Mouse (Mus musculus) embryo, embryonic 11.5 days (tissue): ENCODE results near the gene Dolk.

Experiments used
- DNase-seq: peaks from one replicate; pipeline ENCODE4 v3.0.0-alpha.2; 2012; ENCODE audit warnings: low read depth, low spot score

Dolk gene

DNA sequence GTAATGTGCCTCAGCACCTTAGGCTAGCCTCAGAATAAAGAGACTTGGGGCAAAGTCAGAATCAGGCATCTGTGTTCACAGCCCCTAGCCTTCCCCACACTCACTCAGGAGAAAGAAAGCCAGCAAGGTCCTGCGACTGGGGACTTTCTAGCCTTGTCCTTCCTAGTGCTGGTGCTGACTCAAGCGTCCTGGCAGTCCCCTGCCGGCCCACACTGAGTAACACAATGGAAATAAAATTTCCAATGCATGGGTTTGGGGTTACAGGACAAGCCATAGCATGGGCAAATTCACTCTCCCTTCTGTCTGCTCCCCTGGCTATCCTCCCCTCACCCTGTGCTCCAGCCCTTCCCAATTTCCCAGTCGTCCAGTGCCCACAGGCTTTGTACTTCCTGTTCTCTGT lies 17.8 kb downstream of the Dolk start:
- DNase-seq = no peak

DNA sequence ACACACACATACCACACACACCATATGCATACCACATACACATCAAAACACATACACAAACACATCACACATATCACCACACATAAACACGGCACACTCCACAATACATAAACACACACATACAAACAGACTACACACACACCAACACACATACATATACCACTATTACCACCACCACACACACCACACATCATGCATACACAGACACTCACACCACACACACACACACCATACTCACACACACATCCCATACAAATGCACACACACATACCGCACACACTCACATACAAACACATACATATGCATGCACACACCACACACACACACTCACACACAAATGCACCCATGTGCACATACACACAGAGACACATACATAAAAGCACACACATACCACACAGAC lies 18.7 kb downstream of the Dolk start:
- no peak for DNase-seq

DNA sequence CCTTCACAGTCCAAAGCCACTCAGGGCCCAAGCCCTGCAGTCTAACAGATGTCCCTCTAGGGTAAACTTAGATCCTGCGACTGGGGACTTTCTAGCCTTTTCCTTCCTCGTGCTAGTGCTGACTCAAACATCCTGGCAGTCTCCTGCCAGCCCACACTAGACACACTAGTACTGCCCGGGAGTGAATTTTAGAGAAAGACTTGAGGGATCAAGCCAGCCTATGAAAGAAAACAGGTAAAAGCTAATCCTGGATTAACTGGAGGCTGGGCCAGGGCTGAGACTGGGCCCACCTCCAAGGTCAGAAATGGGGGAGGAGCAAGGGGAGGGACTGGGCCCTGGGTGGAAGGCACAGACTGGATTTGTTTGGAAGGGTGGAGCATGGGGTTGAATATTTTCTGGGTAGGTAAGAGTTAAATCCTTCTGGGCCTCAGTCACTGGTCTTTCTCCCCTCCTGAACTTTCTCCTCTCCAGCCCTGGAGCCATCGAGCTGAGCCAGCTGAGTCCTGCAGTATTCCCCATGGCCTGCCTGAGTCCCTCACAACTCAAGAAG lies 19.7 kb downstream of the Dolk start:
- DNase-seq = no peak

DNA sequence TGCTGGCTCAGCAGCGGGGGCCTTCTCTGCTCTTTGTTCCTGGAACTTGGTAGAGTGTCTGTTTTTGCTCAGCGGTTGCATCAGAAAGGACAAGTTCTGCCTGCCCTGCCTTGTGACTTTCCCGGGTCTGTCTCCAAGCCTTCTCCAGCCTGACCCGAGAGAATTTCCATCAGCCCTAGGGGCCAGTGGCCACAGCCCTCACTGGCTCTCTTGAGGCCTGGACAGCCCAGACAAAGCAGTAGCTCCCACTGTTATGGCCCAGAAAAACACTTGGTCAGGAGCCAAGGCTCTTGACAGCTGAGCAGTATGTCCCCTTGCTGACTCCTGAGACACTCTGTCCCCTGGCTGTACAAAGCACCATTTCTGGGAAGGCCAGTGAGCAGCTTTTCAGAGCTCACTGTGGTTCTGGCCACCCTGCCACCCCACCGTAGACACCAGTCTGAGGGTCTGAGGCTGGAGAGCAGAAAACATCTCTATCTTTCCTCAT lies 20.3 kb downstream of the Dolk start, which contains the start of gene Phyhd1:
Gene Phyhd1 (plus strand): TSS at position 437 of the 487 bp plus-strand sequence.
- no peak for DNase-seq

DNA sequence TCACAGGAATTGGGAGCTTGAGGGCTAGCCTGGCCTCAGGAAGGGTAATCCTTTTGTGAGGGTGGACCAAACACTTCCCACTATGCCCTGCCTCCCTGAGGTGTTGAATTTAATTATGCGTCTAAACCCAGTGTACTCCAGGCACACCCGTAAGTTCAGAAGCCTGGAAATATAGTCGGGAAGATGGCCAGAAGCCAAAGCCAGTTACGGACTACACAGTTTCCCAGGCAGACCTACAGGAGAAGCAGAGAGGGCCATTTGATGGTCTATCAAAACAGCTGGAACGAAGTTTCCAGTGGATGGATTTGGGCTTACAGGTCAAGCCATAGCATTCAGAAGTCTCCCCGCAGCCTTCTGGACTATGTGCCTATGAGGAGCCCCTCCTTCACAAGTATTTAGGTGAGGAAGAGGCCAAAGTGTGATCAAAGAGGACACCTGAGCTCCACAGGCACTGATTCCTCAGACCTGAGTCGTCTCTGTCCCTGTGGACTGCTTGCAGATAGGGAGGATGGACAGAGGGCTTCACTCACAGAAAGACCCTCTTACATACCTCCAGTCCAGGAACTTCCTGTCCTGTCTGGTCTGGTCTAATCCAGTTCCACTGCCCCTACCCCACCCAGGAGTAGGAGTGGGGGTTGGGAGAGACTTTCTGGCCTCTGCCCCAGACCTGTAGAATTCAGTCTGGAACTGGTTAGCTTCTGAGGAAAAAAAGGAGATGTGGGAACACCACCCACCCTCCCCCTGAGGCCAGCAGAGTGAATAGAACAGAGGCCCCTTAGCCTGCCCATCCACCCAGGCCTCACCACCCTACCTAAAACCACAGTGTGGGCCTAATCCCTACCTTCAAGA lies 21.2 kb downstream of the Dolk start:
- DNase-seq = no peak

DNA sequence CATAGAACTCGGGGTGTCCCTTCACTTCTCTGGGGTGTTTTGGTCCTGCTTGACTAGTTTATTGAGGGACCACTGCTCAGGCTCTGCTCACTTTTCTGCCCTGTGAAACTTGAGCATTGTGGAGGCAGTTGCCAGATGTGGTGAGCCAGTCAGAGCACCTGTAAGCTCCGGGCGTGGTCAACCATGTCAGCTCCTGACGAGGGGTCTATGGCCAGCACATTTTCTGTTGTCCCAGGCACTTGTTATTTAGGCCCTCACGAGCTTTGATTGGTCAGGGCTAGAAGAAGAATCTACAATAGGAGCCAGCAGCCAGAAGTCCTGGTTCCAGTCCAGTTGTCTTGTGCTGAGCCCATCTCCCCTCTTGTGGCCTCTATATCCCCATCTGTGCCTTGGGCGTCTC lies 22.3 kb downstream of the Dolk start:
- no peak for DNase-seq

DNA sequence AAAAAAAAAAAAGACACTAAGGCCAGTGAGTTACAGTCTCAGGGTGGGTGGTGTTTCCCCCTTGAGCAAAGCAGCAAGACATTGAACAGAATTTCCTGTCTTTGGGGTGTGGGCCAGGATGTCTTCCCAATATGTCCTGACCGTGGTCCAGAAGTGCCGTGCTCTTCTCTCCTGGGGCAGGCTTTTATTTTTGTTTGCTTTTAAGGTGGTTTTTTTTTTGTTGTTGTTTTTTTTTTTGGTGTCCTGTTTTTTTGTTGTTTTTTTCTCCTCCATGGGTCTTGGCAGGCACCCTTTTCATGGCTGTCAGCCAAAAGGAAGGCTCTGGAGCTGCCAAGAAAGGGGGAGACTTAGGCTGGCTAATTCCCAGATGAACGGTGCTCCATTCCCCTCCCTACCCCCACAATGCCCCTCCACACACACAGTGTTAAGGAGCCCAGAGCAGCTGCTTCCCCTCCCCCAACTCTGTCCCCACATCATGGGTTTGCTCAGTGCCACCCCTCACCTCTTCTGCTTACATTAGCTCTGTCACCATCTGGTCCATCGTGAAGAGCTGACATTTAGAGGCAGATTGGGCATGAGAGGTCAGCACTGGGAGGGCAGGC lies 23.2 kb downstream of the Dolk start:
- no peak for DNase-seq

DNA sequence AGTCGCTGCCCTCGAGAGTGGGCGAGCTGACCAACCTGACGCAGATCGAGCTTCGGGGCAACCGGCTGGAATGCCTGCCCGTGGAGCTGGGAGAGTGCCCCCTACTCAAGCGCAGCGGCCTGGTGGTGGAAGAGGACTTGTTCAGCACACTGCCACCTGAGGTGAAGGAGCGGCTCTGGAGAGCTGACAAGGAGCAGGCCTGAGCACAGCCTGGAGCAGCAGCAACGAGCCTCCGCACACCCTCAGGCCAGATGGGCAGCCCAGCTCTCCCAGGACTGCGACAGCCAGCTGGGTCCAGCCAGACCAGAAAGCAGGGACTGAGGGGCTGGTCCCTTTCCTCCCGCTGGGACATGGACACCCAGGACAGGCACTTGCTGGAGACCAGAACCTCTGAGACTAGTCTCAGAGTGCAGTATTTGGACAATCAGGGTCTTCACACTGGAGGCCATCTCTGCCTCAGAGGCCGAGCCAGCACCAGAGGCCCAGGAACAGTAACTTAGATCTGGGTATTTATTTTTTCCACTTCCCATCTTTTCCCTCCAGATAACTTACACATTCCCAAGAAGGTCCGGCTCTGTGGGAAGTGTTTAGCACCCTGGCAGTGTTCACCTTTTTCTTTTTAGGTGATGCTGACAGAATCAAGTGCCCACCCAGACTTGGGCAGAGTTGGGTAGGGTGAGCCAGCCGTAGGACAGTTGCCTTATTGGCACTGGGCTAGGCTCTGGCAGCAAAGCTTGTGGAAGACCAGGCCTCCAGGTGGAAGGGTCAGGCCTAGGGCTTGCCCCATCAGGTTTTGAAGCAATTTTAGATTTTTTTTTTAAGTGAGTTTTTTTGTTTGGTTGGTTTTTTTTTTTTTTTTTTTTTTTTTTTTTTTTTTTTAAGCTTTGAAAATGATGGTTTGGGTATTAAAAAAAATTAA lies 24.0 kb downstream of the Dolk start:
- no peak for DNase-seq

DNA sequence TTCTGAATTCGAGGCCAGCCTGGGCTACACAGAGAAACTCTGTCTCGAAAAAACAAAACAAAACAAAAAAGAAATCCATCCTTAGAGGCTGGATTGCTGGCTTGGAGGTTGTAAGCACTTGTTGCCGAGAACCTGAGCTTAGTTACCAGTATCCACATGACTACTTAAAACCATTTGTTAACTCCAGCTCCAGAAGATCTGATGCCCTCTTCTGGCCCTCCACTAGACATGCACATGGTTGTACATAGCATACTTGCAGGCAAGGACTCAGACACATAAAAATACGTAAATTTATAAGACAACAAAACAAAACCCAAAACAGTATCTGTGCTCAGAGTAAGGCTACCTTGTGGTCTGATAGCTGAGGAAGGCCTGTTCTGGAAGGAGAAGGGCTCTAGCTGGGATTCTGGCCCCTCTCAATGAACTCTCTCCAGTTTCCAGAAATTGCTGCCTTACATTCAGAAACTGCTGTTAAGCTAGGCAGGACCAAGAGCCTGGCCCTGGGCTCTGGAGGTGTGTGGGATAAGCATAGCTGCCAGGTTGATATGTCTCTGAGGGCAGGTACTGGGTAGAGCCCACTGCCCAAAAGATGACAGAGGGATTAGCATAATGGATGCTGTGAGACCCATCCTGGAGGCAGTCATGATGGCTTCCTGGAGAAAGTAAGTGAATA lies 24.9 kb downstream of the Dolk start:
- no peak for DNase-seq

DNA sequence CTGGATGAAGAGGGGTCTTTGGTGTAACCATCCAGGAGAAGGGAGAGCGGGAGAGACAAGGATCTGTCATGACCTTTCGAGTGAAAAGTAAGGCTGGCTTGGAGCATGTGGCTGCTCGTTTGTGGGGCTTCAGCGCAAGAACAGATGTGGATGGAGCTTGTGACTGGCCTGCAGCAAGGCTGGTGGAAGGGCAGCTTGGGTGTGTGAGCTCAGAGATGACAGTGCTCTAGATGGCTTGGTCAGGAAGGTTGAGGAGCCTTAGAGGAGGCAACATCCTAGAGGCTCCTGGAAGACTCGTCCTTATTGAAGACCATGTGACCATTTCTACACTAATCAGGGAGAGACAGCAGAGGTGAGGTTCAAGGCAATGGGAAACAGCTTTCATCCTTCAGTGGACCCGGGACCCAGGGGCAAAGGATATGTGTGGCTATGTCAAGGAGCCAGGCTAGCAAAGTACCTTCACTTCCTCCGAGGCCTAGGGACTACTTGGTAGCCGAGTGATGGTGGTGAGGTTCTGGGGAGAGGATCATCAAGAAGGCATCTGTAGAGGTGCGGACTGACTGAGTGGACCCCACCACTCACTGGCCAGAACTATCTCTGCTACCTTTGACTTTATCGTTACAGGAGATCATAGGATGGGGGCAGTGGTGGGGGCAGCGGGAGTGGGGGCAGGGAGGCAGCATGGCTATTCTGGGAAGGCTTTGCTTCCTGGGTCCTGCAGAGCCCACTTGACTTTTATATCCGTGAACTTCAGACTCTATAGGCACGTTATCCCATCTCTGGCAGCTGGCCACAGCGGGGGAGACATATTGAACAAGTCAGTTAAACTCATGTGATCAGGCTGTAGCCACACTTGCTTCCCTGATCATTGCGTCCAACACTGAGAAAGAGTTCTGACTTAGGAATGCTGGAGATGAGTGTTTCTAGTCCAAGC lies 26.7 kb downstream of the Dolk start:
- no peak for DNase-seq

DNA sequence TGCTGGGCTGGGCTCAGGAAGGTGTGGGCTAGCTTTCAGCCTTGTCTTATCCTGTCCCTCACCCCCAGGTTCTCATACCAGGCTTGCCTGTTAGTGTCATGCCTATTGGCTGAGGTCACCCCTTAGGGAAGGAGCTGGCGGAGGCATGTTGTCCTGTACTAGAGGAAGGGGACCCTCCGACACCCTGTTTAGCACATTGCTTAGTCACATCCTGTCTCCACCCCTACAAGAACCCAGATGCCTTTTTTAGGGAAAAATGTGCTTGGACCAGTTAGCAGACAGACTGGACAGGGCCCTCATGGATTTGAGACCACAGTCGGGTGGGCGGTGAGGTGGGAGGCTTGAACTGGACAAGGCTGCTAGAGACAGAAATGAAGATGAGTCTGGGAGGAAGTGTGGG lies 27.5 kb downstream of the Dolk start:
- no peak for DNase-seq

DNA sequence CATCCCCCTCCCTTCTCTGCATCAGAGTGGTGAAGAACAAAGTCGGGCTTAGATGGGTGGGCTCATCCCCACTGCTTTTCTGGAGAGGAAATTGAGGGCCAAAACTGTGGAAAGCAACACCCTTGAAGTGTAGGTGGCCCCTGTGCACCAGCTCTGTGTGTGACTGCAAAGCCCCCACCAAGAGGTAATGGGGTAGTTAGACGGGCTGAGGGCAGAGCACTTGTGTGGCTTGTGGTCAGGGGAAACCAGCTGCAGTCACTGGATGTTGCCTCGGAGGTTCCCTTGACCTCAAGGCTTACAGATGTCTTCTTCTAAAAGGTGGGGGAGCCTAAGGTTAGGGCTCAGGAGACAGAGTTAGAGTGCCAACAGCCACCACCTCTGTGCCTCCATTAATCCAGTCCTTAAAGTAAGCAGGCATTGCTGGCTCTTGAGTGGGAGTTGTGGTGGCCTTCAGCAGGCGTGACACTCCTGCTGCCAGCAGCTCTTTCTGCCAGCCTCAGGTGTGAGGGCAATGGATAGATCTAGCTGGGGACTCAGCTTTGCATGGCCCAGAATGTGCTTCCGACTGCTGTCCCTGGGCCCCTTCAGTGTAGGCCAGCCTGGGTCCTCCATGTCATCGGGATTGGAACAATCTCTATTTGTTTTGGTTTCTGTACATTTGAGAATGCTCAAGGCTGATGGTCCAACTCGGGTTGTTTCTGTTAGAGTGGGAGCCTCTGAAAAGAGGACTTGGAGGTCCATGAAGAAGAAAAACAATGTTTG lies 28.3 kb downstream of the Dolk start:
- no peak for DNase-seq

DNA sequence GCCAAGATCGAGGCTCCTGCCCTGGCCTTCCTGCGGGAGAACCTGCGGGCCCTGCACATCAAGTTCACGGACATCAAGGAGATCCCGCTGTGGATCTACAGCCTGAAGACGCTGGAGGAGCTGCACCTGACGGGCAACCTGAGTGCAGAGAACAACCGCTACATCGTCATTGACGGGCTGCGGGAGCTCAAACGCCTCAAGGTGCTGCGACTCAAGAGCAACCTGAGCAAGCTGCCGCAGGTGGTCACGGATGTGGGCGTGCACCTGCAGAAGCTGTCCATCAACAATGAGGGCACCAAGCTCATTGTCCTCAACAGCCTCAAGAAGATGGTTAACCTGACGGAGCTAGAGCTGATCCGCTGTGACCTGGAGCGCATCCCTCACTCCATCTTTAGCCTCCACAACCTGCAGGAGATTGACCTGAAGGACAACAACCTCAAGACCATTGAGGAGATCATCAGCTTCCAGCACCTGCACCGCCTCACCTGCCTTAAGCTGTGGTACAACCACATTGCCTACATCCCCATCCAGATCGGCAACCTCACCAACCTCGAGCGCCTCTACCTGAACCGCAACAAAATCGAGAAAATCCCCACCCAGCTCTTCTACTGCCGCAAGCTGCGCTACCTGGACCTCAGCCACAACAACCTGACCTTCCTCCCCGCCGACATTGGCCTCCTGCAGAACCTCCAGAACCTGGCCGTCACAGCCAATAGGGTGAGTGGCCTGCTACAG lies 29.4 kb downstream of the Dolk start:
- no peak for DNase-seq

DNA sequence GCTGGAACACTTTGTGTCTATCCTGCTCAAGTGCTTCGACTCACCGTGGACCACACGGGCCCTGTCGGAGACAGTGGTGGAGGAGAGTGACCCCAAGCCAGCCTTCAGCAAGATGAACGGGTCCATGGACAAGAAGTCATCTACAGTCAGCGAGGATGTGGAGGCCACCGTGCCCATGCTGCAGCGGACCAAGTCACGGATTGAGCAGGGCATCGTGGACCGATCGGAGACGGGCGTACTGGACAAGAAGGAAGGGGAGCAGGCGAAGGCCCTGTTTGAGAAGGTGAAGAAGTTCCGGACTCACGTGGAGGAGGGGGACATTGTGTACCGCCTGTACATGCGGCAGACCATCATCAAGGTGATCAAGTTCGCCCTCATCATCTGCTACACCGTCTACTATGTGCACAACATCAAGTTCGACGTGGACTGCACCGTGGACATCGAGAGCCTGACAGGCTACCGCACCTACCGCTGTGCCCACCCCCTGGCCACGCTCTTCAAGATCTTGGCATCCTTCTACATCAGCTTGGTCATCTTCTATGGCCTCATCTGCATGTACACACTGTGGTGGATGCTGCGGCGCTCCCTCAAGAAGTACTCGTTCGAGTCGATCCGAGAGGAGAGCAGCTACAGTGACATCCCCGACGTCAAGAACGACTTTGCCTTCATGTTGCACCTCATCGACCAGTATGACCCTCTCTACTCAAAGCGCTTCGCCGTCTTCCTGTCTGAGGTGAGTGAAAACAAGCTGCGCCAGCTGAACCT lies 30.3 kb downstream of the Dolk start:
- no peak for DNase-seq

DNA sequence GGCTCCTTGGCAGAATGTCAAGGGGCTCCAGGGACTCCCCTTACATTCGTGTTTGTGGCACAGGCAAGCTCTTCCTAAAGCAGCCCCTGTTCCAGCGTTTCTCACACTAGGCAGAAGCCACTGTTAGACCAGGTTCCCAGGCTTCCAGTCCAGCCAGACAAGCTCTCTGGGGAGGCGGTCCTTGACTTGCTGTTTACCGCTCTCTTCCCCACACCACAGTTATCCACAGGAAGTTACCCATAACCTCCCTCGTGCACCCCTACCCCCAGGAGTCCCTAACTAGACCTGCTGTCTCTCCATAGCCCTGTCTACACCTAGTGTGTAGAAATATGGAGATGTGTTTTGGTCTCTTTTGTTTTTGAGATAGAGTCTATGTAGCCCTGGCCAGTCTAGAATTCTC lies 32.3 kb downstream of the Dolk start:
- no peak for DNase-seq

DNA sequence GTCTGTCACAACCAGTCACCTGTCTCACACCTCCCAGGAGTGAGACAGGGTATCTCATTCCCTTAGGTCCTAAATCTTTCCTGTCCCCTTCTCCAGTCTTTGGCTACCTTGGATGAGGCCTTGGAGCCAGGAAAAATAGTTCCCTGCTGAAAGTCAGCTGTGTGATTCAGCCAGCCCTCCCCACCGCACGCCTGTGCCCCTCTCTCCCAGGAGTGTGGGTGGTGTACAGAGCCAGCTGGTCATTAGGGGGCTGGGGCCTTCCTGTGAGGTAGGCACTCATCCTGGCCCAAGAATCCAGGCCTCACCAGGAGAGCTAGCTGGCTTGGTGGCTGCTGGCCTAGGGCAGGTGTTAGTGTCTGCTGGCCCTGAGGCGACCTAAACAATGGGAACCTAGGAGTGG lies 33.6 kb downstream of the Dolk start:
- DNase-seq = no peak

DNA sequence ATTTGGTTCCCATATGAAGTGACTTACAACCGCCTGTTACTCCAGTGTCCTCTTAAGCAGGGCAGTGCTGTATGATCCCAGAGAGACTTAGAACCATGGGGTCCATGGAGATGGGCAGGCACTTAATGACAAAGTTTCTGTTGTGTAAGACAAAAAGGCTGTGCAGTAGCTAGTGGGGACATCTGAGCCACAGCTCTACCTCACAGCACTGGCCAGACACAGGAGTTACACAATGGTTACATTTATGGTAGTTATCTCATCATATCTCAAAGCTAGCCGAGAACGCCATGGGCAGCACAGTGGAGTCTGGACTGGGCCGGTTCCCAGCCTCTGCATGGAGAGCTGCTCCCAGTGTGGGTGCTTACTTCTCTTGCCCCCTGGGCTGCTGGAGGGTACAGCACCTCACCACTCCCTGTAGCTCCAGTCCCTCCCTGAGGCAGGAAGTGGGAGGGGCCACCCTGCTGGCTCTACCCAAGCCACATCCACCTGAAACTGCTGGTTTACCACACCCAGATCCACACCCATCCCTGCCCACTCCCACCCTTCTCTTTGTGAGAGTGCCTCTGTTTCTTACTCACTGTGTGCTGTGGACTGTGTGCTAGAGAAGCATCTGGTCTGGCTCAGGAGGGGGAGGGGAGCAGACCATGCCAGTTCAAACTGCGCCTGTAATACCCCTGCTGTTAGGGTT lies 34.6 kb downstream of the Dolk start:
- no peak for DNase-seq
